Mouse (Mus musculus): ENCODE data around the gene Nt5dc3.

DNA sequence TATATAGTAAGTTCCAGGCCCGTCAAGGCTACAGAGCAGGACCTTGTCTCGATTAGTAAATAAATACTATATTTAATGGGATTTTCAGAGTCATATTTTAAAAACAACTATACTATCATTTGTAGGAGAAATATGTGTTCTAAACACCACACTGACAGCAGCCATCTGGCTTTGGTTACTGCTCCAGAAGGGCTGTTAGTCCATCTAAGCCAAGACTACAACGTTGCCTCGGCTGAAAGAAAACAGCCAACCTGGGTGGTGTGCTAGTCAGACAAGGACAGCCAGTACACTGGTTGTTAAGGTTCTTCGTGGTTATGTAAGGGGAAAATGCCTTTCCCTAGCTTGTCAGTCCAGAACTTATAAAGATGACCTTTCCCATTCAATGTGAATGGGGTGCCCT is 63.9 kb downstream of the Nt5dc3 start:
- TF ChIP-seq CTCF (IDR thresholded peaks at IDR 0.05; ENCODE audit: low read depth, low read length): no peak
- no peak for TF ChIP-seq GATA1 (IDR thresholded peaks at IDR 0.05; ENCODE audit: borderline replicate concordance, low read length)

All from G1E (cell line).